Mouse (Mus musculus) spleen, postnatal 4 days (tissue): ENCODE measurements around the gene Cox5a.
A peak's percentile ranks its signal among the peaks of the same experiment; 100 is the strongest.

Experiments used
- DNase-seq, 2 experiments: peaks; one replicate each; pipeline ENCODE4 v3.0.0; 2022; ENCODE audit warnings: low spot score in 2 of 2

Cox5a gene

GRCm38 (mm10) chr9:57525516-57525915, 4.4 kb downstream of the Cox5a start:
- no peak for DNase-seq

GRCm38 (mm10) chr9:57526435-57526834, 5.4 kb downstream of the Cox5a start:
- DNase-seq: no peak

- DNase-seq: no peak
Observed at GRCm38 (mm10) chr9:57531946-57532345, 10.9 kb downstream of the Cox5a start.

GRCm38 (mm10) chr9:57536362-57536761, 15.3 kb downstream of the Cox5a start:
- no peak for DNase-seq

GRCm38 (mm10) chr9:57537044-57537727, 16.1 kb downstream of the Cox5a start, which contains the start of gene Fam219b:
Gene Fam219b, plus strand, starts transcription at chr9:57537528.
- DNase-seq: peak; percentile 91 to 95

- no peak for DNase-seq
Observed at GRCm38 (mm10) chr9:57537728-57538181, 16.7 kb downstream of the Cox5a start.

- DNase-seq: no peak
Observed at GRCm38 (mm10) chr9:57539550-57539949, 18.5 kb downstream of the Cox5a start.

GRCm38 (mm10) chr9:57541312-57541711, 20.2 kb downstream of the Cox5a start:
- DNase-seq: peak in 1 of 2 experiments; percentile 66

- DNase-seq: no peak
Observed at GRCm38 (mm10) chr9:57543951-57544350, 22.9 kb downstream of the Cox5a start.

GRCm38 (mm10) chr9:57547287-57547686, 26.2 kb downstream of the Cox5a start:
- no peak for DNase-seq

GRCm38 (mm10) chr9:57547869-57548268, 26.8 kb downstream of the Cox5a start:
- DNase-seq: no peak

- no peak for DNase-seq
Observed at GRCm38 (mm10) chr9:57549186-57549585, 28.1 kb downstream of the Cox5a start.

- no peak for DNase-seq
Observed at GRCm38 (mm10) chr9:57550126-57550862, 29.2 kb downstream of the Cox5a start.

- DNase-seq: peak; percentile 44 to 71
Observed at GRCm38 (mm10) chr9:57552139-57552887, 31.2 kb downstream of the Cox5a start, which contains the start of gene Mpi. Gene Mpi, minus strand, starts transcription at chr9:57552763.

GRCm38 (mm10) chr9:57553119-57553518, 32.0 kb downstream of the Cox5a start:
- DNase-seq: no peak

GRCm38 (mm10) chr9:57554753-57555152, 33.7 kb downstream of the Cox5a start:
- no peak for DNase-seq

GRCm38 (mm10) chr9:57557215-57557614, 36.1 kb downstream of the Cox5a start:
- DNase-seq: no peak

GRCm38 (mm10) chr9:57558625-57559024, 37.6 kb downstream of the Cox5a start:
- DNase-seq: no peak

- DNase-seq: no peak
Observed at GRCm38 (mm10) chr9:57559568-57559967, 38.5 kb downstream of the Cox5a start.

GRCm38 (mm10) chr9:57560263-57560662, 39.2 kb downstream of the Cox5a start:
- DNase-seq: no peak

- peak; percentile 90 to 95 for DNase-seq
Observed at GRCm38 (mm10) chr9:57560861-57561710, 40.0 kb downstream of the Cox5a start, which contains the start of gene Scamp2. Gene Scamp2, plus strand, starts transcription at chr9:57560943.
